Mouse (Mus musculus): ENCODE results near the gene Cds1.

GRCm38 (mm10) chr5:101847323-101847722 lies 82.4 kb downstream of the Cds1 start:
- no peak for TF ChIP-seq CTCF (IDR thresholded peaks at IDR 0.05; ENCODE audit: extremely low read depth, insufficient read length, insufficient replicate concordance, low read depth, low read length)
- no peak for TF ChIP-seq POLR2A (IDR thresholded peaks at IDR 0.05; ENCODE audit: low read depth, low read length)

All from small intestine, adult 2 months (tissue).